Mouse (Mus musculus) kidney, postnatal 0 days (tissue): ENCODE measurements around the gene Ubfd1. TPM values are rescaled to one million over a fixed set of nuclear protein-coding genes. Genes with fewer than 3 reads are reported as not detected.
A peak's percentile ranks its signal among the peaks of the same experiment; 100 is the strongest.

ENCODE experiments used
- ATAC-seq: fragments of 200-750 bp; cut with Nextera tagmentation; replicated peaks from 2 replicates; pipeline ENCODE4 v1.8.0; 2017; ENCODE audit warnings: low read depth, moderate number of reproducible peaks, moderate TSS enrichment, moderate library complexity; ENCODE audit not compliant: low FRiP score
- DNase-seq: peaks from one replicate; pipeline ENCODE4 v3.0.0-alpha.2; 2016; ENCODE audit warnings: low spot score
- H3K27ac ChIP-seq: fragments of 300-500 bp; sonication (generic); 2 replicates; pipeline ENCODE4 v1.5.1; 2014; ENCODE audit warnings: mild to moderate bottlenecking
- H3K27me3 ChIP-seq: fragments of 300-500 bp; sonication (generic); 2 replicates; pipeline ENCODE4 v1.6.1; 2014; ENCODE audit warnings: low read length, mixed read lengths; ENCODE audit not compliant: insufficient read depth
- H3K36me3 ChIP-seq: fragments of 300-500 bp; sonication (generic); 2 replicates; pipeline ENCODE4 v1.6.1; 2014; ENCODE audit warnings: low read length, mixed read lengths; ENCODE audit not compliant: insufficient read depth
- H3K4me1 ChIP-seq: fragments of 300-500 bp; sonication (generic); replicated peaks from 2 replicates; pipeline ENCODE4 v1.6.1; 2014; ENCODE audit warnings: antibody characterized with exemption, low read length, mixed read lengths; ENCODE audit not compliant: insufficient read depth
- H3K4me2 ChIP-seq: fragments of 300-500 bp; sonication (generic); 2 replicates; pipeline ENCODE4 v1.6.1; 2014; ENCODE audit warnings: mild to moderate bottlenecking, low read length, moderate library complexity, mixed read lengths
- H3K4me3 ChIP-seq: fragments of 300-500 bp; sonication (generic); replicated peaks from 2 replicates; pipeline ENCODE4 v1.5.1; 2014; ENCODE audit warnings: low read depth, low read length
- H3K9ac ChIP-seq: fragments of 300-500 bp; sonication (generic); 2 replicates; pipeline ENCODE4 v1.6.1; 2014; ENCODE audit warnings: low read depth, low read length
- H3K9me3 ChIP-seq: fragments of 300-500 bp; sonication (generic); replicated peaks from 2 replicates; pipeline ENCODE4 v1.6.1; 2016; ENCODE audit warnings: low read length, inconsistent platforms, mixed read lengths
- CTCF ChIP-seq: IDR thresholded peaks from 2 replicates; pipeline ENCODE4 v1.5.1; 2016; ENCODE audit warnings: antibody characterized with exemption, low read depth, mild to moderate bottlenecking, moderate library complexity
- WGBS: fragments of 180-500 bp; shearing (Covaris S2); extraction: QIAGEN DNeasy Blood & Tissue Kit; methylation state at CpG from one replicate; pipeline ENCODE4 v1.1.7; 2014; 5-methylcytosine and 5-hydroxymethylcytosine counted together
- polyA plus RNA-seq: library from polyadenylated mRNA; unstranded; fragments of >200 nt; fragmentation: Nextera tagmentation; extraction: Ambion mirVana; gene quantifications from 2 replicates; pipeline ENCODE4 v1.2.1, GENCODE M21; 2015

The Ubfd1 gene
- polyA plus RNA-seq, 1 experiment from 2014 or later, result 42.1 TPM

DNA sequence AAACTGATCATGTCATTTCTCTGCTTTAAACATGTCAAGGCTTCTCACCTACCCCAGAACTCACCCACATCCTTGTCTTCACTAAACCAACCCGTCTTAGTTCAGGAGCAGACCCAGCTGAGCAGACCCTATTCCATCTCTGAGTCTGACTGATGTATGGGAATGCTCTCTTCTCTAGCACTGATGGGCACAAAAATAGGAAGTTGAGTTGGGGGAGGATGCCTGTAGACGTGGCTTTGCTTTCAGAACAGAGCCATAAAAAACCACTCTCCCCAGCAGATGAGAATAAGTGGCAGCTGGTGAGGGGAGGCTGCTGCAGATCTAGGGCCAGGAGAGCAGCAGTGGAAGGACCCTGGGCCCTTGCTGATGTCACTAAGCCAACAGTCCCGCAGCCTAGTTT is 33.6 kb upstream of the Ubfd1 start:
- H3K27me3 ChIP-seq, result no peaks in the 10 kb centered on the region
- H3K9me3 ChIP-seq, result no peaks in the 10 kb centered on the region
- 45% methylated on average over 3 of the region's 3 CpGs for WGBS
- no peak overlapping the region for H3K27ac ChIP-seq
- H3K4me1 ChIP-seq, result no peaks in the 10 kb centered on the region
- no peak for ATAC-seq
- H3K4me3 ChIP-seq, result no peak overlapping the region
- DNase-seq, result no peak
- no peak overlapping the region for H3K4me2 ChIP-seq
- TF ChIP-seq CTCF, result no peak
- H3K9ac ChIP-seq, result no peak overlapping the region
- H3K36me3 ChIP-seq, result peaks cover 4% of the 10 kb centered on the region; the same call in 1 of the 2 replicates

DNA sequence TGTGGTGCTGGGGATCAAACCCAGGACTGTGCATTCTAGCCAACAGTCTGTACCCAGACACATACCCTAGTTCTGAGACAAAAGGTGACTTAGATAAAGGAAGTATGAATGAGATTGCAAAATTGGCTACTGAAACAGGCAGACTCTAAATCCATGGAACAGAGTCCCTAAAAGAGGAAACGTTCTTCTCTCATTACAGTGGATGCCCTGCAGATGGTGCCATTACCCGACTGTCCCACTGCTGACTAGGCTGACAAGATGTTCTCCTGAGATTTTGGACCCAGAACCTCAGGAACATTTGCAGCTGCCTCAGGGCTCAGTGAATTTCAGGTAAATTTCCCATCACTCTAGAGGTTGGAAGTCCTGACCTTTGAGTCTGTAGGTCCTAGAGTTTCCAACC is 32.6 kb upstream of the Ubfd1 start:
- peak; percentile 43 for DNase-seq
- WGBS, result 29% methylated on average over 2 of the region's 2 CpGs
- peak; percentile 59 for TF ChIP-seq CTCF

DNA sequence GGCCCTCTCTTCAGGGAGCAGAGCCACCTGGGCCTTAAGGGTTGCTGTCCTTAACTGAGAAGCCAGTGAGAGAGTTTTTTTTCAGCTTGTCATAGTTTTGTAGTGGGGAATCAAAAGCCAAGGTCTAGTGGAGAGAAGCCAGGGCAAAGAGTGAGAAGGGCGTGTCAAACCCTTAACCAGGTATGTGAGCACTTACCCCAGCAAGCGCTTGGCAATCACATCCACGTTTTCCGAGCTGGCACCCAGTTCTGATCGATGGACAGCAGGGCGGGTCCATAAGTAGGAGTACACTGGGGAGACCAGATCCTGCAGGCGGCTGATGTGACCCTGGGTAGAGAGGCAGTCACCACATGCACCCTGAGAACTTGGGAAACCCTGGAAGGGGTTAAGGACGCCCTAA is 22.9 kb upstream of the Ubfd1 start:
- no peak overlapping the region for H3K4me2 ChIP-seq
- H3K4me1 ChIP-seq, result no peaks in the 10 kb centered on the region
- no peaks in the 10 kb centered on the region for H3K9me3 ChIP-seq
- ATAC-seq (no peak), DNase-seq (no peak)
- no peak overlapping the region for H3K27ac ChIP-seq
- no peak overlapping the region for H3K9ac ChIP-seq
- no peak overlapping the region for H3K4me3 ChIP-seq
- H3K36me3 ChIP-seq, result peaks cover 28% of the 10 kb centered on the region; the same call in 1 of the 2 replicates
- no peaks in the 10 kb centered on the region for H3K27me3 ChIP-seq
- WGBS, result 88% methylated on average over 8 of the region's 8 CpGs
- TF ChIP-seq CTCF, result no peak

More for the DNA sequence above, 32.6 kb upstream of the Ubfd1 start:
- H3K9ac ChIP-seq, result no peak overlapping the region
- no peaks in the 10 kb centered on the region for H3K27me3 ChIP-seq
- H3K4me1 ChIP-seq, result no peaks in the 10 kb centered on the region
- no peaks in the 10 kb centered on the region for H3K9me3 ChIP-seq
- H3K4me3 ChIP-seq, result no peak overlapping the region
- H3K4me2 ChIP-seq, result no peak overlapping the region
- no peak overlapping the region for H3K27ac ChIP-seq
- ATAC-seq, result no peak
- H3K36me3 ChIP-seq, result peaks cover 8% of the 10 kb centered on the region; the same call in 1 of the 2 replicates

DNA sequence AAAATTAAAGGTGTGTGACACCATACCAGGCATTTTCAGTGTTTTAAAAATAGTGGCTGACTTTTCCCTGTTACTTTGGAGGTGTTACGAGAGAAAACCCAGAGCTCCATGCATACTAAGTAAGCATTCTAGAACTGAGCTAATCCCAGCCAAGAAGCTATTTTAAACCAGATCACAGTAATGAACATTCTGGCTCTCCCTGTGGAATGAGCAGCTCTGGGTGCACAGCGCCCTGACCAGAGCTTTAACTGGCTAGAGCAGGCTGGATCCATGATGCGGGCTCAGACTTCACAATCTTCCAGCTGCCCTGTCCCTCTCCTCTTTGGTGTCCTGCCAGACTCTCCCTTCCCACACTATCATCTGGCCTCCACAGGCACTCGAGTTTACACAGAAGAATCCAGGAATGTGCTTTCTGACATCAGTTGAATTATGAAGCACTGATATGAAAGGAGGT is 21.8 kb upstream of the Ubfd1 start:
- WGBS, result 71% methylated on average over 4 of the region's 4 CpGs
- ATAC-seq (no peak), DNase-seq (no peak)
- TF ChIP-seq CTCF, result no peak
- Histone ChIP-seq H3K4me2 (no peak overlapping the region), H3K27me3 (no peaks in the 10 kb centered on the region), H3K4me1 (no peaks in the 10 kb centered on the region), H3K4me3 (no peak overlapping the region), H3K27ac (no peak overlapping the region), H3K9me3 (no peaks in the 10 kb centered on the region), H3K9ac (no peak overlapping the region), H3K36me3 (peaks cover 21% of the 10 kb centered on the region; the same call in 1 of the 2 replicates)

DNA sequence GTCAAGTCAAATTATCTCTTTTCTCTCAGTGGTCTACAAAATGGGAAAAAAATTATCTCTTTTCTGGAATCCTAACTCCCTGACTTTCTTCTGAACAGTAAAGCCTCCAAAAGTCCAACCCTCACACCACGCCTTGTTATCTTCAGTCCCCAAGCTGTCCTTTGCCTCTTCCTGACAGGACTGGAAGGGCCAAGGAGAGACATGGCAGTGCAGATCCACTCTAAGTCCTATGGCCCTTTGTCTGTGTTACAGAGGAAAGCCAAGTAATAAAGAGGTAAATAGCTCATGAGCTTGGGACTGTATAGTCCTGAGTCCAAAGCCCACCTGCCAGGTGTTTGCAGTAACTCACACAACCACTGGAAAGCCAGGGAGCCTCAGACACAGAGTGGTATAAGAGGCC is 21.3 kb upstream of the Ubfd1 start:
- no peak overlapping the region for H3K27ac ChIP-seq
- DNase-seq (no peak), ATAC-seq (no peak)
- H3K4me2 ChIP-seq, result no peak overlapping the region
- TF ChIP-seq CTCF, result no peak
- WGBS, result 76% methylated on average over 1 of the region's 1 CpGs
- H3K9me3 ChIP-seq, result no peaks in the 10 kb centered on the region
- H3K4me3 ChIP-seq, result no peak overlapping the region
- H3K9ac ChIP-seq, result no peak overlapping the region
- H3K4me1 ChIP-seq, result no peaks in the 10 kb centered on the region
- no peaks in the 10 kb centered on the region for H3K27me3 ChIP-seq
- H3K36me3 ChIP-seq, result peaks cover 21% of the 10 kb centered on the region; the same call in 1 of the 2 replicates

DNA sequence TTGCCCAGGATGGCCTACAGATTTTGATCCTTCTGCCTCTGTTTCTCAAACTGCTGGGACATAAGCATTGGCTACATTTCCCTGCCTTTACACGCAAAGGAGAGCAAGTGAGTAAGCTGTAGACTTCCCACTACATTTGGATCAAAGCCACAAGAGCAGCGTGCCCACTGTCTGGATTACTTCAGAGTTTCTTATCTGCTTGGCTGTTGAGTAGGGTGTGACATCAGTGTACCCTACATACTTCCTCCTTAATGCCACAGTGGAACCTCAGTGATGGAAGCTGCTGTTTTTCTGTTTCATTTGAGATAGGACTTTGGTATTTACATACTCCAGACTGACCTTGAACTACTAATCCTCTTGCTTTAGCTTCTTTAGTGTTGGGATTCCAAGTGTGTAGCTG is 20.2 kb upstream of the Ubfd1 start:
- H3K4me2 ChIP-seq, result no peak overlapping the region
- H3K4me3 ChIP-seq, result no peak overlapping the region
- 87% methylated on average over 2 of the region's 2 CpGs for WGBS
- H3K9me3 ChIP-seq, result no peaks in the 10 kb centered on the region
- ATAC-seq (no peak), DNase-seq (no peak)
- no peaks in the 10 kb centered on the region for H3K27me3 ChIP-seq
- TF ChIP-seq CTCF, result no peak
- peaks cover 19% of the 10 kb centered on the region for H3K36me3 ChIP-seq
- H3K4me1 ChIP-seq, result no peaks in the 10 kb centered on the region
- no peak overlapping the region for H3K9ac ChIP-seq
- H3K27ac ChIP-seq, result no peak overlapping the region

DNA sequence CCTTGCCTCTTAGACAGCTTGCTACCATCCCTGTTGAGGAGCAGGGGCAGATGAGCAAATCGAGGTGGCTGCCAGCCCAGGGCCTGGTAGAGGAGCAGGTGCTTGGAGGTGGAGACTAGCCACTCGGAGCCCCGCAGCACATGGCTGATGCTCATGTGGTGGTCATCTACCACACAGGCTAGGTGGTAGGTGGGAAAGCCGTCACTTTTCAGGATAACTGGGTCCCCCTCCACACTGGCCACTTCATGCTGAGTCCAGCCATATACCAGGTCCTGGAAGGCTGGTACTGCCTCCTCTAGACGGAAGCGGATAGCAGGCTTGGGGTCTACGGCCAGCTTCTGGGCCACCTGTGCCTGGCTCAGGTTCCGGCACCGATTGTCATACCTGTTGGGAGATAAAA is 18.8 kb upstream of the Ubfd1 start:
- Histone ChIP-seq H3K27me3 (no peaks in the 10 kb centered on the region), H3K27ac (no peak overlapping the region), H3K4me2 (no peak overlapping the region), H3K4me1 (no peaks in the 10 kb centered on the region), H3K9ac (no peak overlapping the region), H3K4me3 (no peak overlapping the region), H3K36me3 (peaks cover 16% of the 10 kb centered on the region), H3K9me3 (no peaks in the 10 kb centered on the region)
- WGBS, result 93% methylated on average over 9 of the region's 9 CpGs
- DNase-seq (no peak), ATAC-seq (no peak)
- TF ChIP-seq CTCF, result no peak
